Mouse (Mus musculus) myocyte (in vitro differentiated cells): Measurements from ENCODE around the gene Hoxb9. TPM values are rescaled to one million over a fixed set of nuclear protein-coding genes. Genes with fewer than 3 reads are reported as not detected.

Experiments
- H3K27me3 ChIP-seq: one replicate; pipeline ENCODE4 v1.6.1; 2011; ENCODE audit not compliant: control insufficient read depth, insufficient read depth, insufficient read length
- H3K36me3 ChIP-seq: one replicate; pipeline ENCODE4 v1.6.1; 2011; ENCODE audit not compliant: control insufficient read depth, insufficient read depth
- H3K4me2 ChIP-seq: one replicate; pipeline ENCODE4 v1.6.1; 2011; ENCODE audit warnings: low read depth, control low read depth
- H3K4me3 ChIP-seq: one replicate; pipeline ENCODE4 v1.5.1; 2011; ENCODE audit warnings: mild to moderate bottlenecking, control low read depth, moderate library complexity
- H3K79me2 ChIP-seq: one replicate; pipeline ENCODE4 v1.6.1; 2011; ENCODE audit not compliant: control insufficient read depth, insufficient read depth
- H3ac ChIP-seq: one replicate; pipeline ENCODE4 v1.6.1; 2011; ENCODE audit not compliant: control insufficient read depth, insufficient read length
- CEBPB ChIP-seq: IDR thresholded peaks from 2 replicates; pipeline ENCODE4 v1.6.1; 2011; ENCODE audit warnings: mild to moderate bottlenecking, moderate library complexity; ENCODE audit not compliant: poor library complexity, insufficient read depth, severe bottlenecking
- E2F4 ChIP-seq: IDR thresholded peaks from one replicate; pipeline ENCODE4 v1.6.1; 2011; ENCODE audit warnings: mild to moderate bottlenecking, control low read depth, moderate library complexity; ENCODE audit not compliant: insufficient read depth
- MAX ChIP-seq: IDR thresholded peaks from one replicate; pipeline ENCODE4 v1.6.1; 2011; ENCODE audit warnings: low read depth, mild to moderate bottlenecking, control low read depth
- MYOD1 ChIP-seq, 3 experiments: IDR thresholded peaks; one replicate each; pipeline ENCODE4 v1.6.1; 2011; ENCODE audit warnings: control low read depth in 2 of 3, low read depth in 2 of 3, mild to moderate bottlenecking in 2 of 3, moderate library complexity in 1 of 3; ENCODE audit not compliant: insufficient read length in 2 of 3, control insufficient read depth in 1 of 3
- MYOG ChIP-seq, 3 experiments: IDR thresholded peaks; one replicate each; pipeline ENCODE4 v1.6.1; 2011; ENCODE audit warnings: control low read depth in 2 of 3, low read depth in 2 of 3, mild to moderate bottlenecking in 2 of 3; ENCODE audit not compliant: insufficient read length in 2 of 3, control insufficient read depth in 1 of 3, insufficient read depth in 1 of 3
- POLR2A ChIP-seq: IDR thresholded peaks from one replicate; pipeline ENCODE4 v1.6.1; 2011; ENCODE audit warnings: low read depth, mild to moderate bottlenecking, control low read depth, moderate library complexity; ENCODE audit not compliant: insufficient read length
- POLR2AphosphoS2 ChIP-seq: IDR thresholded peaks from one replicate; pipeline ENCODE4 v1.6.1; 2011; ENCODE audit warnings: low read depth, control low read depth; ENCODE audit not compliant: insufficient read length
- REST ChIP-seq: IDR thresholded peaks from one replicate; pipeline ENCODE4 v1.6.1; 2011; ENCODE audit warnings: mild to moderate bottlenecking, control low read depth, moderate library complexity; ENCODE audit not compliant: insufficient read depth, insufficient read length
- SRF ChIP-seq: IDR thresholded peaks from one replicate; pipeline ENCODE4 v1.6.1; 2011; ENCODE audit warnings: low read depth; ENCODE audit not compliant: control insufficient read depth, insufficient read length
- TCF12 ChIP-seq: IDR thresholded peaks from one replicate; pipeline ENCODE4 v1.6.1; 2011; ENCODE audit warnings: mild to moderate bottlenecking, control low read depth; ENCODE audit not compliant: poor library complexity, insufficient read depth, severe bottlenecking
- TCF3 ChIP-seq: IDR thresholded peaks from one replicate; pipeline ENCODE4 v1.6.1; 2011; ENCODE audit warnings: low read depth, control low read depth; ENCODE audit not compliant: insufficient read length
- USF1 ChIP-seq: IDR thresholded peaks from one replicate; pipeline ENCODE4 v1.6.1; 2011; ENCODE audit warnings: low read depth, mild to moderate bottlenecking, control low read depth, moderate library complexity
- polyA plus RNA-seq: library from polyadenylated mRNA; unstranded; fragments of >200 nt; fragmentation: generic; extraction: Trizol; gene quantifications from one replicate; pipeline ENCODE4 v1.2.1, GENCODE M21; 2012; ENCODE audit warnings: missing spikeins

The Hoxb9 gene
- polyA plus RNA-seq, 1 experiment = 0.24 TPM

DNA sequence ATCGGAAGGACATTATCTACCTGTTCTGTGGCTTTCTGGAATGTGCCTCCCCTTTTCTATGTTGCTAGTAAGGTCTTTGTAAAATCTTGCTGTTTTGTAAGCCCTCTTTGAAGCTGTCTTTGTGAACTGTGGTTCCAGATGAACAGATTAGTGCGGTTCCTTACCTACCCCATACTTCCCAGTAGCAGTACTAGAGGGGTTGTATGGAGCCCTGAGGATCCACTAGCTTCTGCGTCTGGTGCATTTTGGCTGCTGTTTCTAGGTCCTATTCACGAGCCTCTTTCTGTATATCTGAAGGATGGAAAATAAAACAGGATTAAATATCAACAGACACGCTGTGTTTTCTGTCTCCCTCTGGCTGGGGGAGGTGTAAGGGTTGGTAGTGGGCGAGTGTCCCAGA is 18.6 kb downstream of the Hoxb9 start:
- no peak overlapping the region for H3K4me2 ChIP-seq
- TF ChIP-seq MYOG (IDR thresholded peaks at IDR 0.05; ENCODE audit: control insufficient read depth in 1 of 3, insufficient read depth in 1 of 3, insufficient read length in 2 of 3, low read depth in 2 of 3) = no peak
- no peak for TF ChIP-seq USF1
- no peak for TF ChIP-seq POLR2AphosphoS2
- no peak for TF ChIP-seq SRF
- no peak for TF ChIP-seq REST
- TF ChIP-seq POLR2A = no peak
- no peak for TF ChIP-seq TCF3
- TF ChIP-seq MAX = no peak
- no peak for TF ChIP-seq CEBPB
- no peak overlapping the region for H3ac ChIP-seq
- H3K79me2 ChIP-seq = no peaks in the 10 kb centered on the region
- H3K27me3 ChIP-seq = peaks cover 83% of the 10 kb centered on the region
- H3K4me3 ChIP-seq = no peak overlapping the region
- H3K36me3 ChIP-seq = no peaks in the 10 kb centered on the region

DNA sequence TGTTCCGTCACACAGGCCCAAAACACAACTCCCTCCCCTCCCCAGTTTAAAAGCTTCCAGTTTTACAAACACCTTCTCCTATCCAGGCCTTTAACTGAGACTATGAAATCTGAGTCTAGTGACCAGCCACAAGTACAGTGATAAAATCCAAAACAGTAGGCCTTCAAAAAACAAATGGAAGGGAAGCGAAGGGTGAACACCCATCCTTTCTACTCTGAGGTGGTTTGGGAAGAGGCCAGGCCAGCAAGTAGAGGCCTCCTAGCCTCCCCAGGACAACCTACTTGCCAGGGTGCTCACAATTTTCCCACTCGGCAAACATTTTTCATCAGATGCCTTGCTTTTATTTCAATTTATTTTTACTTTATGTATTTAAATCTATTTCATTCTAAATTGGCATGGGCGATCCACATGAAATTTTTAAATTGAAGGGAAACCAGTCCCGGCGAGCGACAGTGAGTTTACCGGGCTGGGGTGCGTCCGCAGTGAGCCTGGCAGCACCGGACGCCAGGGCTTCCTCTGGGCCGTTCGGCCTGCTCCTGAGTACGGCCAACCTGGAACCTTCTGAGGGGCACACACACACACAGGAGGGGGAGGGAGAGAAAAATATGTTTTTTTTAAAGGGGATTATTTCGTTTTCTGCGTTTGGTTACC is 19.6 kb downstream of the Hoxb9 start:
- TF ChIP-seq USF1 (no peak), MAX (no peak), SRF (no peak), REST (no peak), POLR2AphosphoS2 (no peak), CEBPB (no peak)
- H3K4me3 ChIP-seq = no peak overlapping the region
- H3K79me2 ChIP-seq = no peaks in the 10 kb centered on the region
- H3K36me3 ChIP-seq = no peaks in the 10 kb centered on the region
- no peak overlapping the region for H3ac ChIP-seq
- H3K4me2 ChIP-seq = no peak overlapping the region
- H3K27me3 ChIP-seq = peaks cover 84% of the 10 kb centered on the region

DNA sequence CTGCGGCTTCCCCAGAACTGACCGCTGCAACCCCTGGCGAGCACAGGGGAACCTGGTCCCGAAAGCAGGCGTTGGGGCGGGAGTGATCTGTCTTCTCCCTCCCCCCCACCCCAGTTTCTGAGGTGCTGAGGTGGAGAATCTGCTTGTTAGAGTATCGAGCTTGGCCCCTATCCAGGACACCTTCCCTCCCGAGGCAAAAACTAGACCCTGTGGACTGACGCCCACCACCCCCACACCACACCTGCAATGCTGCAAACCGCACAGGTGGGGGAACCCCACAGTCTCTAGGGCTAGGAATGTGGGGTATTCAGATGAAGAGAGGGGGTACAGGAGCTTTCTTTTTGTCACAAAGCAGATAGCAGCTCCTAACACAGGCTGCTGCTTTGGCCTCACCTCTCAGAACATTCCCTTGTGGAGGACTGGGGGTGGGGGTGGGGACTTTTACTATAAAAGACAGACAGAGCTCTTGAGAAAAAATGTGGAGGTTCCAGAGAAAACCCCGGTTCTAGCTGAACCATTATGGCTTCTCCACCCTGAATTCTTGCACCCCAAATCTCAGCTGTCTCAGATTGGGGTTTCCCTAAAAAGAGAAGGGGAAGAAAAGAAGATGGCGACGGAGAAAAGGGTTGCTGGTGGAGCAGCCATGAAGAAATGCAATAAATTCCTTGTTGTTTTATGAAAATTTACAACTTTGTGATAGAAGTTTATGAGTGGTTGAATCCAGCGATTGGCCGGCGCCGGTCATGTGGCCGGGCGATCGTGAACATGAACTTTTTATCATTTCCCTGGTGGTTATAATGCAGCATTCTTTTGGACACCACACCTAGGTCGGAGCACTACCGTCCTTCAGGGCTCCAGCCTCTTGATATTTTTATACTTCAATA is 20.7 kb downstream of the Hoxb9 start, which contains the start of gene Hoxb6:
Gene Hoxb6 (plus strand): TSS at position 796 of the 884 bp plus-strand sequence.
- Histone ChIP-seq H3ac (no peak within 1 kb of the TSS), H3K4me3 (no peak within 1 kb of the TSS), H3K36me3 (no peaks in the 10 kb centered on the region), H3K79me2 (no peaks in the 10 kb centered on the region), H3K4me2 (no peak within 1 kb of the TSS), H3K27me3 (peaks cover 80% of the 10 kb centered on the region)
- no peak for TF ChIP-seq MYOG (IDR thresholded peaks at IDR 0.05; ENCODE audit: control insufficient read depth in 1 of 3, insufficient read depth in 1 of 3, insufficient read length in 2 of 3, low read depth in 2 of 3)
- no peak for TF ChIP-seq TCF3
- TF ChIP-seq REST = no peak
- TF ChIP-seq MAX = no peak
- TF ChIP-seq POLR2AphosphoS2 = no peak
- no peak for TF ChIP-seq E2F4
- no peak for TF ChIP-seq USF1
- TF ChIP-seq CEBPB = no peak
- no peak for TF ChIP-seq POLR2A
- TF ChIP-seq TCF12 = no peak

DNA sequence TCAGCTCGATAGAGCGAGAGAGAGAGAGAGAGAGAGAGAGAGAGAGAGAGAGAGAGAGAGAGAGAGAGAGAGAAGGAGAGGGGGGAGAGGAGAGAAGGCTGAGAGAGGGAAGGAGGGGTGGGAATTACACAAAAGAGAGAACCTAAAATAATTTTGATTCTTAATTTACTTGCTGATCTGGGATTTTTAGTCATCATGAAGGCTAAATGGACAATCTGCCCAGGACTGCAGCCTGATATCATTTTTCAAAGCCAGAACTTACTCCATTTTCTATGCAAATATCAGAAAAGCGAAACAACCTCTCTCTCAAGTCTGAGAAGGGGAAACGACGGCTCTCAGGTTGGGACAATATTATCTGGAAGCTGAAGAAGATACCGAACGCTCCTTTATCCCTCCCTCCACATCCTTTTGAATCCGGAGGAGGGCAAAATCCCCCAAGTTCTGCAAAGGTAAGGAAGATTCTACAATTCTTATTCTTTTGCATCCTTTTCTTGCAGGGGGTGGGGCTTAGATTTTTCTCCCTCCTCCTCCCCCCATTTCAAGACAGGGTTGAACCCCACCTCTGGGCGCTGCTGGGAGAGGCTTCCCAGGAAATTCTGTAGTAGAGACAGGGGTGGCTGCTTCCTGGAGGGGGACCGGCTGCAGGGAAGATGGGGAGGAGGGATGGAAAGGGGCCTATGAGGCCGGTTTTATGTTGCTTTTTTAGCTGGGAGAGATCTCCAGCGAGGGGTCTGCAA is 21.5 kb downstream of the Hoxb9 start:
- no peak overlapping the region for H3K4me2 ChIP-seq
- no peak overlapping the region for H3K4me3 ChIP-seq
- H3K27me3 ChIP-seq = peaks cover 80% of the 10 kb centered on the region
- H3ac ChIP-seq = no peak overlapping the region
- no peaks in the 10 kb centered on the region for H3K36me3 ChIP-seq
- TF ChIP-seq E2F4 = no peak
- no peak for TF ChIP-seq TCF3
- TF ChIP-seq REST = no peak
- no peak for TF ChIP-seq SRF
- TF ChIP-seq CEBPB = no peak
- TF ChIP-seq MYOD1 (IDR thresholded peaks at IDR 0.05; ENCODE audit: control insufficient read depth in 1 of 3, insufficient read length in 2 of 3, low read depth in 2 of 3) = no peak
- TF ChIP-seq MAX = no peak
- TF ChIP-seq POLR2A = no peak
- no peak for TF ChIP-seq POLR2AphosphoS2
- no peak for TF ChIP-seq MYOG (IDR thresholded peaks at IDR 0.05; ENCODE audit: control insufficient read depth in 1 of 3, insufficient read depth in 1 of 3, insufficient read length in 2 of 3, low read depth in 2 of 3)
- no peak for TF ChIP-seq TCF12
- no peak for TF ChIP-seq USF1
- no peaks in the 10 kb centered on the region for H3K79me2 ChIP-seq

DNA sequence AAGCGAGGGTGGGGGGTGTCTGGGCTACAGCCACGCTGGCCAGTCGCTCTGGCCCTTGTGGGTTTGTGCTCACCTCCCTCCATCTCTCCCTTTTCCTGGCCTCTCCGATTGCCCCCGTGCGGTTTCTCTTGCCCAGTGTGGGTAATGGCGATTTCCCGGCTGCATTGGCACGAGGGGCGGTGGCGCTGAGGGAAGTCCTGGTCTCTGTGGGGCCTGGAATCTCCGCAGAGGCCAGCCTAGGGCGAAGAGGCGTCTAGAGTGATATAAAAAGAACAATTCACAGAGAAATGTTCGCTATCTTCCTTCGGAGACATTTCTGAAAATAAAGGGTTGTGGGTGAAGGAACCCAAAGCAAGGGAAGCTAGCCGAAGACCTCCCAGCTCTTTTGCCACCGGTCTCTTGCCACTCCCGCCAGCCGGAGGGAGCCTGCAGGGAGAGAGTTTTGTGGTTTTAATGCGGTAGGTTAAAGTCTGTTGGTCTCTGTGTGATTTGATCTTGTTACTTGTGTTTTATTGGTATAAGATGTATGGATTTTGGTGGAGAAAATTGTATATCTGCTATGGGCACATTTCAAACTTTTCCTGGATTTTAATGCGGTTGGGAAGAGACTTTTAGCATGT is 22.2 kb downstream of the Hoxb9 start:
- Histone ChIP-seq H3K36me3 (no peaks in the 10 kb centered on the region), H3K79me2 (no peaks in the 10 kb centered on the region), H3ac (no peak overlapping the region), H3K27me3 (peaks cover 80% of the 10 kb centered on the region), H3K4me2 (no peak overlapping the region), H3K4me3 (no peak overlapping the region)
- TF ChIP-seq MAX (no peak), E2F4 (no peak), TCF3 (no peak), CEBPB (no peak), MYOD1 (IDR thresholded peaks at IDR 0.05; ENCODE audit: control insufficient read depth in 1 of 3, insufficient read length in 2 of 3, low read depth in 2 of 3) (no peak), USF1 (no peak), SRF (no peak), TCF12 (no peak), POLR2A (no peak), REST (no peak), MYOG (IDR thresholded peaks at IDR 0.05; ENCODE audit: control insufficient read depth in 1 of 3, insufficient read depth in 1 of 3, insufficient read length in 2 of 3, low read depth in 2 of 3) (no peak), POLR2AphosphoS2 (no peak)
